Mouse (Mus musculus): Measurements from ENCODE around the gene Rrm2.
"Not testable (repeated sequence)": the region's sequence is repeated elsewhere in the genome, so short reads cannot be mapped to it uniquely, and the experiment has no call there.

Rrm2 gene

GRCm38 (mm10) chr12:24705502-24706263, 2.4 kb upstream of the Rrm2 start:
- no peak for DNase-seq

DNA sequence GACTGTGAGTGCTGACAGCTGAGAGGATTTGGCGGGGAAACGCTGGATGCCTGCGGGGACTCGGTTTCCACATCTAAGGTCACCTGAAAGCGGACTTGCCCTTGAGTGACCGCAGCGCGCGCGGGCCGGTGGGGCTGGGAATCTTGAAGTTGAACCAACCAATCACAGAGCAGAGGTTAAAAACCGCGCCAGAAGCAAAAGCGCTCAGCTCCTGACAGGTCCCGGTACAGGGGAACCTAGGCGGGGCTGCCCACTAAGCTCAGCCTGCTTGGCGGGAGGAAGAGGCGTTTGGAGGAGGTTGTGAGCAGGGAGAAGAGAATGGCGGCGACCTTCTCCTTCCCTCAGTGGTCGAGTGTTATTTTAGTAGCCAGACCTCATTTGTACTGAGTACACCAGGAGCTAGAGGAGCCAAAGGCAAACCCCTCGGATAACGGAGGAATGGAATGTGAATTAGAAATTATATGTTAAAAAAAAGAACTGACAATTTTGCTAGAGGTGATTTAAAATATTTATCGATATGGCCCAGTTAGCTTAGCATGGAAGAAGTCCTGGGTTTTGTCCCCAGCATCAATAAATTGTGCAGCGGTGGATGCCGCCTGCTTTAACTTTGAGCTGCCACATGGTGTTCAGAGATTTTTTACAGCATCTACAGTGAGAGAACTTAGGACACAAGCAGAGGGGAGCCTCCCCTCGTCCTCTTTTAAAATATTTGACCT, 1.1 kb upstream of the Rrm2 start:
- no peak for DNase-seq

DNA sequence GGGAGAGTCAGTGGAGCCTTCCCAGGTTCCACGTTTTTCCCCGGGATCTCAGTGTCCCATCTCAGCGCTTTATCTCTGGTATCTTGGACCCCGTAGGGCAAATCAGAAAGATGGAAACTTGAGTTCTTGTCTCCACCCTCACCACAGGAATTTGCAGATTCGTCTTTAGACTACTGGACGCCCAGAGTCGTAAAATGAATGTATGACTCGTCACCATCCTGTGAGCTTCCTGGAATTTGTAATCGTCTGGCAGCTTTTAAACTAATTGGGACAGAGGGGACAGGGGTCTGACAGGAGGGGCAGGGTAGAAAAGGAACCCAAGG, 600 bp upstream of the Rrm2 start:
- DNase-seq, result no peak

DNA sequence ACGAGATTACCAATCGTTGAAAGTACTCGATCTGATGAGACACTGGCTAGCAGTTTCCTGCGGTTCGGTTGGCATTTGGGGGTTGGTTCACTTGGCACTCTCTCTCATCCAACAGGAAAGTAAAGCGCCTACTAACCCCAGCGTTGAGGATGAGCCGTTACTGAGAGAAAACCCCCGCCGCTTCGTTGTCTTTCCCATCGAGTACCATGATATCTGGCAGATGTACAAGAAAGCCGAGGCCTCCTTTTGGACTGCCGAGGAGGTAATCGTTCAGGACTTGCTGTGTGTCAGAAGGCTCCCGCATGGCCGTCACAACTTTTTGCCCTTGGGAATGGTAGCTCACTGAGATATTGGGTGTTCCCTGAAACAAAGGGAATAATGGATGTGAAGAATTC, 780 bp downstream of the Rrm2 start:
- no peak for DNase-seq

DNA sequence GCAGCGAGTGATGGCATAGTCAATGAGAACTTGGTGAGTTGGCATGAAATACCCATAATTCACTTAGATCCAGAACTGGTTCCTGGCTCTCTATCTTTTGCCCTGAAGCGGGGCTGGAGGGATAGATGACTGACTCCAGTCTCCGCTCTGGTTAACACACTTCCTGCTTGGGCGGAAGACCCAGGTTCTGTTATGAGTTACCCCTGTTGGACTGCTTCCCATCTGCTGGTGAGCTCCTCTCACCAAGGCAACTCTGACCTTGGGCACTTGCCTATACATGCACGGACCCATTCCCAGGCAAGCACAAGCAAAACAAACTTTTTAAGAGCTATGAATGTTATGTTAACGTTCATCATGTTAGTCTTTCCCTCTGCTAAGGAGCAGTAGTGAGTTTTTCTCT, 1.4 kb downstream of the Rrm2 start:
- DNase-seq, result peak; percentile 13

- DNase-seq, result peak; percentile 28
Observed at GRCm38 (mm10) chr12:24709831-24710508, 1.9 kb downstream of the Rrm2 start.

- DNase-seq, result no peak
Observed at GRCm38 (mm10) chr12:24710672-24711071, 2.6 kb downstream of the Rrm2 start.

DNA sequence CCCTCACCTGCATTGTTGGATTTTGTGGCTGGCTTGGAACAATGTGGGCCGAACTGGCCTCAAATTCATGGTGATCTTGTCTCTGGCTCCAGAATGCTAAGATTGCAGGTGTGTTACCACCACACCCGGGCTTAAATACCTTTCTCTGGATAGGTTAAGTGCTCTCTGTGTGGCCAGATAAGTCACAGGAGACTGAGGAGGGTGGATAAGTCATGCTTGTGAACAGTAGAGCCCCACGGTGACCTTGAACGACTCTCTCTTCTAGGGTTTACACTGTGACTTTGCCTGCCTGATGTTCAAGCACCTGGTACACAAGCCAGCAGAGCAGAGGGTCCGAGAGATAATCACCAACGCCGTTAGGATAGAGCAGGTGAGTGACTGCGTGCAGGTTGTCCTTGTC, 4.4 kb downstream of the Rrm2 start:
- DNase-seq, result no peak

GRCm38 (mm10) chr12:24714579-24715255, 6.7 kb downstream of the Rrm2 start:
- no peak for DNase-seq

DNA sequence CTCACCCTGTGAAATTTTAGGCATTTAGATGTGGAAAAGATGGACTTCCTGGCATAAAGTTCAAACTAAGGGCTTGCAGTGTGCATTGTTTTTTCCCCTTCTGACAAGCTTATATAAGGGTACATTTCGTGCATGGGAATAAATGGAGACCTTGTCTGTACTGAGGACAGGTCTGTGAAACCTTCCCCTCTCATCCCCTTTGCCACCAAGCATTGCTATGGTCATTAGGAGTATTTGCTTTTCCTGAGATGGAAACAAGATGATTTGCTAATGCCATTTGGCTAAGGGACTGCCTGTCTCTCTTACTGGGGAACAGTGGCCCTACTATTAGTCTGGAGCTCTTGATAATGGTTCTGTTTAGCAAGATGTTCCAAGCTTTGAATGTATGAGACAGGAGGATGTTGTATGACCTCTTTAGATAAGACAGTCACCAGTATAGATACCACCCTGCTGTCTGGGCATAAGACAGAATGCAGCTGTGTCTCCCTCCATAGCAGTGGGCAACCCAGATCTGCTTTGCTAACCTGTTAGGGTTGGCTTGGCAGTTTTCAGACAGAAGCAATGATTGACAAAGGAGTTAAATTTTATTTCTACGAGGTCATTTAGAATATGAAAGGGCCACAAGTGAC, 7.3 kb downstream of the Rrm2 start:
- DNase-seq, result no peak

GRCm38 (mm10) chr12:24716721-24717301, 8.8 kb downstream of the Rrm2 start:
- DNase-seq, result no peak

GRCm38 (mm10) chr12:24723434-24723833, 15.4 kb downstream of the Rrm2 start:
- no peak for DNase-seq

DNA sequence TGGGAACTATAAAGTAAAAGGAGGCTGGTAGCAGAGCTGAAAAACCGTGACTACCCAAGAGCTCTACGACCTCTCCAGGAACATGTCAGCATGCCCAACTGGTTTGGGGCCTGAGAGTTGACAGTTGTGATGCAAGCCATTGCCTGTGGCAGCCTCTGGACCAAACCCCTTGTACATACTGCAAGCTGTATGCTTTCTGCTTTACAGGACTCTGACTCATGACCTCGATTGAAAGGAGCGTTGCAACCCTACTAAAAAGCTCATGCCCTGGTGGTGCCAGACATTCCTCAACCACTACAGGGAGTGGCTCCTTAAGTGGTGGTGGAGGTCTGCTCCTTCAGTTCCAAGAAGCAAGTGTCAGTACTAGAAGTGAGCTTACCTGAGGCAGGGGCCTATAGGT, 15.8 kb downstream of the Rrm2 start:
- DNase-seq, result no peak

GRCm38 (mm10) chr12:24724369-24724768, 16.3 kb downstream of the Rrm2 start:
- no peak for DNase-seq

GRCm38 (mm10) chr12:24734828-24735394, 26.9 kb downstream of the Rrm2 start:
- DNase-seq, result peak; percentile 85

DNA sequence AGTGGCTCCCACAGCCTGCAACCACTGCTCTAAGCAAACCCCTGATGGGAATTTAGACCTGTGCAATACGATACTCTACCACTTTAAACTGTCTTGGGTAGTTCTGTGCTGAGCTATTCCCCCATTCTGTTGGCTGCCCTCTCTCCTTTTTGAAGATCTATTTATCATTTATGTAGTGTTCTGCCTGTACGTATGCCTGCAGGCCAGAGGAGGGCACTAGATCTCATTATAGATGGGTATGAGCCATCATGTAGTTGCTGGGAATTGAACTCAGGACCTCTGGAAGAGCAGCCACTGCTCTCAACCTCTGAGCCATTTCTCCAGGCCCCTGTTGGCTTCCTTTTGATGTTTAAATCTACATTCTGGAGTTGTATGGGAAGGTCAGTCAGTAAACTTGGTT, 28.9 kb downstream of the Rrm2 start:
- DNase-seq, result no peak

DNA sequence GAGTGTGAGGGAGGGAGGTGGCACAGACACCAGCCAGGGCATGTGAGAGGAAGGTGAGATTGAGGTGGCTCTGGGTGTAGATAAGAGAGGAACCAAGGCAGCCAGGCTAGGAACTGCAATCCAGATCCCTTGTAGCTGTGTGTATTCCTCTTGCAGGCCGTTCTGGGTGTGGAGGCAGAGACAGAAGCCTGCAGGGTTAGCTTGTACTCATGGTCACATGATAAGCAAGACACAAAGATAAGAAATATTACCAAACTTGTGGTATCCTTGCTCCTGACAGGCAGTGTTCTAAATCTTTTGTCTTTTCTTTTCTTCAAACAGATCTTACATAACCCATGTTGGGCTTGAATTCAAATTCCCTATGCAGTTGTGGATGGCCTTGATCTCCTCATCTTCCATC, 31.9 kb downstream of the Rrm2 start:
- DNase-seq, result no peak

DNA sequence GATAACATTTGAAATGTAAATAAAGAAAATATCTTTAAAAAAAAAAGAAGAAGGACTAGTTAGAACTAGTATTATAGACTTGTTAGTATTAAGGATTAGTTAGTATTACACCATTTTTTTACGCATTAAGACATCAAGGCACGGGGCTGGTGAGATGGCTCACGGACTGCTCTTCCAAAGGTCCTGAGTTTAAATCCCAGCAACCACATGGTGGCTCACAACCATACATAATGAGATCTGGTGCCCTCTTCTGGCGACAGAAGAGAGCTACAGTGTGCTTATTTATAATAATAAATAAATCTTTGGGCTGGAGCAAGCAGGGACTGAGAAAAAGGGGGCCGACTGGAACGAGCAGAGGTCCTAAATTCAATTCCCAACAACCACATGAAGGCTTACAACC, 33.5 kb downstream of the Rrm2 start:
- not testable (repeated sequence) for DNase-seq

DNA sequence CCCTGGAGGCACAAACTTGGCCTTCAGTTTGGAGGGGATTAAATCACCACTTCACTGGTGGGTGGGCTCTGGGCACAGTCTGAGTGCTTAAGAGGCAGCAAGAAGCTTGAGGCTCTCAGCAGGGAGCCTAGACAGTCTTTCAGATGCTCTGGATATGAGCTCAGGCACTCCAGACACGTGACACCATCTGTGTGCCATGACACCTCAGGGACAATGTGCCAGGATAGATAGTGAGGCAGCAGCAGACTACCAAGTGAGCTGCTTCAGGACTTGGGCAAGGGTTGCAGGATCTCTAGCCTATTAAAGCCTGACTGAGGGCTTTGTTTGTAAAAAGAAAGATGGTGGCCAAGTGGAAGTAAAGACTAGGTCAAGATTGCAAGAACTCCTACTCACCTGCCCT, 36.3 kb downstream of the Rrm2 start:
- no peak for DNase-seq

- no peak for DNase-seq
Observed at GRCm38 (mm10) chr12:24746579-24747296, 38.7 kb downstream of the Rrm2 start.

- no peak for DNase-seq
Observed at GRCm38 (mm10) chr12:24747297-24747696, 39.3 kb downstream of the Rrm2 start.

DNA sequence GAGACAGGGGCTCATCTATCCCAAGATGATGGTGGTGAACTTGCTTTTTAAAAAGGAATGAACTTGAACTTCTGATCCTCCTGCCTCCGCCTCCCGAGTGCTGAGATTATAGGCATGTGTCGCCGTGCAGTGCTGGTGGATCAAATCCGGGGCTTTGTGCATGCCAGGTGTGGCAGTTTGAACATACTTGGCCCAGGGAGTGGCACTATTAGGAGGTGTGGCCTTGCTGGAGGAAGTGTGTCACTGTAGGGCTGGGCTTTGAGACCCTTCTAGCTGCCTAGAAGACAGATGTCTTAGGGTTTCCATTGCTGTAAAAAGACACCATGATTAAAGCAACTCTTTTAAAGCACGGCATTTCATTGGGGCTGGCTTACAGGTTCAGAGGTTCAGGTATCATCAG, 42.5 kb downstream of the Rrm2 start:
- no peak for DNase-seq

Measured in cerebellum, adult 9-11 months (tissue).